Mouse (Mus musculus): ENCODE measurements around the gene Frk.

GRCm38 (mm10) chr10:34531766-34532165, 48.6 kb downstream of the Frk start:
- TF ChIP-seq CTCF (IDR thresholded peaks at IDR 0.05; ENCODE audit: low read depth) (no peak), EP300 (optimal IDR thresholded peaks at IDR 0.05) (no peak)
